Mouse (Mus musculus): ENCODE results near the gene Rhbdd1. TPM values are rescaled to one million over a fixed set of nuclear protein-coding genes. Genes with fewer than 3 reads are reported as not detected.

Gene Rhbdd1
- total and polyA plus RNA-seq, 3 experiments: 7.5 to 10.4 TPM; not detected in 1

GRCm38 (mm10) chr1:82395371-82395770, 79.1 kb downstream of the Rhbdd1 start:
- Histone ChIP-seq H3K4me1 (ENCODE audit: control insufficient read depth in 1 of 2, insufficient read depth in 2 of 2, low read length in 2 of 2) (no peaks in the 10 kb centered on the region), H3K27ac (ENCODE audit: control insufficient read depth, low read depth, low read length) (no peak overlapping the region), H3K79me2 (ENCODE audit: control insufficient read depth, insufficient read depth, low read length, poor library complexity) (no peaks in the 10 kb centered on the region), H3K36me3 (ENCODE audit: control insufficient read depth in 1 of 2, insufficient read depth in 2 of 2, low read length in 2 of 2) (no peaks in the 10 kb centered on the region; a peak in 1 of 4 replicates), H3K4me3 (ENCODE audit: control insufficient read depth in 1 of 2, insufficient read depth in 1 of 2, low read depth in 2 of 2, low read length in 2 of 2) (no peak overlapping the region), H3K27me3 (ENCODE audit: control insufficient read depth in 1 of 2, insufficient read depth in 2 of 2, low read length in 2 of 2) (no peaks in the 10 kb centered on the region), H3K9ac (ENCODE audit: control insufficient read depth, low read depth, low read length, poor library complexity, severe bottlenecking) (no peak overlapping the region), H3K9me3 (replicated peaks; ENCODE audit: insufficient read depth, low read length) (no peaks in the 10 kb centered on the region)
- no peak for TF ChIP-seq ETS1 (IDR thresholded peaks at IDR 0.05; ENCODE audit: low read depth, low read length)
- no peak for TF ChIP-seq POLR2A (IDR thresholded peaks at IDR 0.05; ENCODE audit: control insufficient read depth in 1 of 2, insufficient read depth in 1 of 2, low read depth in 1 of 2, low read length in 2 of 2, poor library complexity in 1 of 2)
- TF ChIP-seq SIN3A (IDR thresholded peaks at IDR 0.05; ENCODE audit: low read length): no peak
- TF ChIP-seq MYB (IDR thresholded peaks at IDR 0.05; ENCODE audit: low read depth, low read length): no peak
- no peak for TF ChIP-seq SMC3 (IDR thresholded peaks at IDR 0.05; ENCODE audit: low read depth, low read length)
- TF ChIP-seq NELFE (IDR thresholded peaks at IDR 0.05; ENCODE audit: low read depth, low read length): no peak
- TF ChIP-seq RAD21 (IDR thresholded peaks at IDR 0.05; ENCODE audit: low read depth, low read length): no peak
- no peak for DNase-seq (ENCODE audit: low read depth, low spot score)

- Histone ChIP-seq H3K27ac (ENCODE audit: control insufficient read depth, low read depth, low read length) (no peak overlapping the region), H3K36me3 (ENCODE audit: control insufficient read depth in 1 of 2, insufficient read depth in 2 of 2, low read length in 2 of 2) (no peaks in the 10 kb centered on the region; a peak in 1 of 4 replicates), H3K79me2 (ENCODE audit: control insufficient read depth, insufficient read depth, low read length, poor library complexity) (no peaks in the 10 kb centered on the region), H3K4me3 (ENCODE audit: control insufficient read depth in 1 of 2, insufficient read depth in 1 of 2, low read depth in 2 of 2, low read length in 2 of 2) (no peak overlapping the region), H3K9me3 (replicated peaks; ENCODE audit: insufficient read depth, low read length) (no peaks in the 10 kb centered on the region), H3K4me1 (ENCODE audit: control insufficient read depth in 1 of 2, insufficient read depth in 2 of 2, low read length in 2 of 2) (no peaks in the 10 kb centered on the region), H3K9ac (ENCODE audit: control insufficient read depth, low read depth, low read length, poor library complexity, severe bottlenecking) (no peak overlapping the region), H3K27me3 (ENCODE audit: control insufficient read depth in 1 of 2, insufficient read depth in 2 of 2, low read length in 2 of 2) (no peaks in the 10 kb centered on the region)
- no peak for DNase-seq (ENCODE audit: low read depth, low spot score)
- TF ChIP-seq MYB (IDR thresholded peaks at IDR 0.05; ENCODE audit: low read depth, low read length): no peak
These were observed 91.5 kb downstream of the Rhbdd1 start for GRCm38 (mm10) chr1:82407786-82408185.

GRCm38 (mm10) chr1:82409271-82409670, 93.0 kb downstream of the Rhbdd1 start:
- DNase-seq (ENCODE audit: low read depth, low spot score): no peak
- no peak overlapping the region for H3K27ac ChIP-seq (ENCODE audit: control insufficient read depth, low read depth, low read length)
- TF ChIP-seq ZC3H11A (IDR thresholded peaks at IDR 0.05; ENCODE audit: low read depth, low read length) (no peak), POLR2AphosphoS2 (IDR thresholded peaks at IDR 0.05; ENCODE audit: low read length) (no peak), MEF2A (IDR thresholded peaks at IDR 0.05; ENCODE audit: extremely low read depth, insufficient replicate concordance, low read depth, low read length, poor library complexity, severe bottlenecking) (no peak), NRF1 (IDR thresholded peaks at IDR 0.05; ENCODE audit: insufficient read depth, low read depth, low read length, poor library complexity, severe bottlenecking) (no peak), E2F4 (IDR thresholded peaks at IDR 0.05; ENCODE audit: borderline replicate concordance, low read depth, low read length) (no peak), KAT2A (conservative IDR thresholded peaks at IDR 0.05; ENCODE audit: low read depth, low read length) (no peak), MYB (IDR thresholded peaks at IDR 0.05; ENCODE audit: low read depth, low read length) (no peak), SIN3A (IDR thresholded peaks at IDR 0.05; ENCODE audit: low read length) (no peak), UBTF (IDR thresholded peaks at IDR 0.05; ENCODE audit: borderline replicate concordance, insufficient read depth, low read depth, low read length) (no peak)
- no peaks in the 10 kb centered on the region; a peak in 1 of 4 replicates for H3K36me3 ChIP-seq (ENCODE audit: control insufficient read depth in 1 of 2, insufficient read depth in 2 of 2, low read length in 2 of 2)
- H3K9ac ChIP-seq (ENCODE audit: control insufficient read depth, low read depth, low read length, poor library complexity, severe bottlenecking): no peak overlapping the region
- no peaks in the 10 kb centered on the region for H3K27me3 ChIP-seq (ENCODE audit: control insufficient read depth in 1 of 2, insufficient read depth in 2 of 2, low read length in 2 of 2)
- H3K79me2 ChIP-seq (ENCODE audit: control insufficient read depth, insufficient read depth, low read length, poor library complexity): no peaks in the 10 kb centered on the region
- H3K4me1 ChIP-seq (ENCODE audit: control insufficient read depth in 1 of 2, insufficient read depth in 2 of 2, low read length in 2 of 2): no peaks in the 10 kb centered on the region
- H3K9me3 ChIP-seq (replicated peaks; ENCODE audit: insufficient read depth, low read length): no peaks in the 10 kb centered on the region
- no peak overlapping the region for H3K4me3 ChIP-seq (ENCODE audit: control insufficient read depth in 1 of 2, insufficient read depth in 1 of 2, low read depth in 2 of 2, low read length in 2 of 2)

Data from MEL (cell line).